Mouse (Mus musculus) left cerebral cortex, postnatal 4 days (tissue): ENCODE results near the gene Tspear. TPM values are rescaled to one million over a fixed set of nuclear protein-coding genes. Genes with fewer than 3 reads are reported as not detected.
"Not testable (repeated sequence)": the region's sequence is repeated elsewhere in the genome, so short reads cannot be mapped to it uniquely, and the experiment has no call there.

Source experiments
- DNase-seq: peaks from one replicate; pipeline ENCODE4 v3.0.0-alpha.2; 2022
- intact Hi-C: fragments of 180-260 bp; cut with DNase I; formaldehyde crosslinking; loops from one replicate; pipeline ENCODE4 v1.15.1; 2025
- total RNA-seq, 2 experiments: library from RNA; stranded (reverse); gene quantifications; 2 replicates each; pipeline ENCODE4 v1.2.3; 2021

Gene Tspear
- total RNA-seq, 2 experiments from 2014 or later: not detected

GRCm38 (mm10) chr10:77782442-77782841, 96.1 kb downstream of the Tspear start, which contains the start of gene Gm3250:
Gene Gm3250, minus strand, starts transcription at chr10:77782542.
- DNase-seq, intact Hi-C loops: not testable (repeated sequence)

- DNase-seq, intact Hi-C loops: not testable (repeated sequence)
Observed at GRCm38 (mm10) chr10:77783396-77783795, 97.0 kb downstream of the Tspear start.

DNA sequence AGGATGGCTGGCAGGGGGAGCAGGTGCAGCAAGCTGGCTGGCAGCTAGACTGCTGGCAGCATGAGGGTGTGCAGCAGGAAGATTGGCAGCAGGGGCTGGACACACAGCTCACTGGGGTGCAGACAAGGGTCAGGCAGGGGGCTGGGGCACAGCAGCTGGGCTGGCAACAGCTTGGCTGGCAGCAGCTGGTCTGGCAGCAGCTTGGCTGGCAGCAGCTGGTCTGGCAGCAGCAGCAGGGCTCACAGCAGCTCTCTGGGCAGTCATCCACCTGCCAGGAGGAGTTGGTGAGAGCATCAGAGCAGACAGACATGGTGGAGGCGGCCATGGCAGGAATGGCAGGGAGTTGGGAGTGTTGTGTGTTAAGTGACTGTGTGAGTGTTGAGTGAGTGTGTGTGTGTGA, 101.5 kb downstream of the Tspear start, which contains the start of gene Gm7137:
Gene Gm7137, minus strand, starts transcription at position 325 of the 400 bp plus-strand sequence.
- intact Hi-C loops: not testable (repeated sequence)
- peak; percentile 14 for DNase-seq

GRCm38 (mm10) chr10:77788621-77789020, 102.3 kb downstream of the Tspear start:
- intact Hi-C loops: no loop called here
- no peak for DNase-seq

- DNase-seq: no peak
- intact Hi-C loops: no loop called here
Observed at GRCm38 (mm10) chr10:77794976-77795375, 108.6 kb downstream of the Tspear start, which contains the start of gene Gm9639. Gene Gm9639, minus strand, starts transcription at chr10:77795076.

GRCm38 (mm10) chr10:77797677-77798076, 111.3 kb downstream of the Tspear start:
- intact Hi-C loops: no loop called here
- no peak for DNase-seq

GRCm38 (mm10) chr10:77798164-77798920, 112.0 kb downstream of the Tspear start:
- intact Hi-C loops: not testable (repeated sequence)
- DNase-seq: peak; percentile 38

DNA sequence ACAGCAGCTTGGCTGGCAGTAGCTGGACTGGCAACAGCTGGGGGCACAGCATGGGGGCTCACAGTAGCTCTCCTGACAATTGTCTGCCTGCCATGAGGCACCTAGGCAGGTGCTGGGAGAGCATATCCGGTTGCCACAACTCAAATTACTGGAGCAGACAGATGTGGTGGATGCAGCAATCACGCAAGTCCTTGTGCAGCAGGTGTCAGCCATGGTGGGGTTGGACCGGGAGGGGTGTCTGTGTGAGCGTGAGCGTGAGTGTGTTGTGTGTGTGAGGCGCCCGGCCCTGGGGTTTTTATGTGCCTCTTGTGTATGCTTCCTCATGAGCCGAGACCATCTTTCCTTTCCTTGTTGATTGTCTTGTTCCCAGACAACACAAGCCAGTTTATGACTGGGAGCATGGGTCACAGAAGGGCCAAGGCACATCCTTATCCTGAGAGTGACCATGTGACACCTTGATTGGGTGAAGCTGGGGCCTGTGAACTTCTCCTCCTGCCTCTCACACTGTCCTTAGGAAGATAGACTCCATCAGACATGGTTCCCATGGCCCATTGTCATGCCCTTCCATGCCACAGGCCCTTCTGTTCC, 112.6 kb downstream of the Tspear start, which contains the start of gene Gm19668:
Gene Gm19668, minus strand, starts transcription at position 213 of the 588 bp plus-strand sequence.
- intact Hi-C loops: no loop called here

DNA sequence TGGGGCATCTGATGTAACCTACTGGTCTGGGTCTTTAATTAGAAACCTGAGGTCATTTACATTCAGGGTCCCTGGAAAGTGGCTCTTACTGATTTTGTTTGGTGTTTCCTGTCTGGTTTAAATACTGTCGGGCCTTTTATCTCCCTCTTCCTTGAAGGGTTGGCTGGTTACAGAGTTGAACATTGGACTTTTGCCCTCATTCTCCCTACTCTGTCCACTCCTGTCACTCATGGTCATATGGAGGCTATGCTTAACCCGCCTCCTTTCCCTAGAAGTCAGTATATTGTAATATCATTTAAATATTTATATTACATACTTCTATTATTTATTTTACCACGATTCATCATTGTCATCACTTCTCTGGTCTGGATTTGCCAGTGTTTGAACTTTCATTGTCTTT, 117.7 kb downstream of the Tspear start:
- DNase-seq: no peak
- intact Hi-C loops: no loop called here

More for the DNA sequence above, 112.6 kb downstream of the Tspear start, which contains the start of gene Gm19668:
- DNase-seq: no peak

- no peak for DNase-seq
- intact Hi-C loops: no loop called here
Observed at GRCm38 (mm10) chr10:77811743-77812142, 125.4 kb downstream of the Tspear start, which contains the start of gene Gm9507. Gene Gm9507, minus strand, starts transcription at chr10:77811843.

- DNase-seq: no peak
- intact Hi-C loops: no loop called here
Observed at GRCm38 (mm10) chr10:77814382-77814781, 128.0 kb downstream of the Tspear start, which contains the start of gene Gm2696. Gene Gm2696, plus strand, starts transcription at chr10:77814682.

GRCm38 (mm10) chr10:77815514-77815913, 129.1 kb downstream of the Tspear start:
- intact Hi-C loops: no loop called here

DNA sequence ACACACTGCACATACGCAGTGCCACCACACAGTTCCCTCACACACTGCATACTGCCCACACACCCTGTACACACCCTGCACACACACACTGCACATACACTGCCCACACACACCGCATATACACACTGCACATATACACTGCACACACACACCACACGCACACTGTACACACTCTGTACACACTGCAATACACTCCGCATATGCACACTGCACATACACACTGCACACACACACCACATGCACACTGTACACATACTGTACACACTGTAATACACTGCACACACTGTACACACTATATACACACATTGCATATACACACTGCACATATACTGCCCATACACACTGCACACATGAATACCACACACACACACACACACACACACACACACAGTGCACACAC, 132.2 kb downstream of the Tspear start:
- intact Hi-C loops: no loop called here
- no peak for DNase-seq

More at GRCm38 (mm10) chr10:77815514-77815913, 129.1 kb downstream of the Tspear start:
- peak; percentile 17 for DNase-seq

GRCm38 (mm10) chr10:77819203-77819602, 132.8 kb downstream of the Tspear start:
- intact Hi-C loops: no loop called here
- DNase-seq: no peak

DNA sequence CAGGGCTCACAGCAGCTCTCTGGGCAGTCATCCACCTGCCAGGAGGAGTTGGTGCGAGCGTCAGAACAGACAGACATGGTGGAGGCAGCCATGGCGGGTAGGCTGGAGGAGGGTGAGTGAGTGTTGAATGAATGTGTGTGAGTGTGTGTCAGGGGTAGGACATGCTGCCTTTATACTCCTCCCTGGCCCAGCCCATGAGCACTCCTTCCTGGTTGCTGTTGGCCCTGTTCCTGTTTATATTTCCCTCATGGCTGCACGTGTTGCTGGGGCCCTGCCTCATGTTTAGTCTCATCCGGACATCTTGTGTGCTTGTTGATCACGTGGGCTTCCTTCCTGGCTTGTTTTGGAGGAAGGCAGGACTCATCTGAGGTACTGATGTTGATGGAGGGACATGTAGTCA, 140.6 kb downstream of the Tspear start, which contains the start of gene Krtap10-4:
Gene Krtap10-4, minus strand, starts transcription at position 145 of the 400 bp plus-strand sequence.
- intact Hi-C loops: no loop called here

DNA sequence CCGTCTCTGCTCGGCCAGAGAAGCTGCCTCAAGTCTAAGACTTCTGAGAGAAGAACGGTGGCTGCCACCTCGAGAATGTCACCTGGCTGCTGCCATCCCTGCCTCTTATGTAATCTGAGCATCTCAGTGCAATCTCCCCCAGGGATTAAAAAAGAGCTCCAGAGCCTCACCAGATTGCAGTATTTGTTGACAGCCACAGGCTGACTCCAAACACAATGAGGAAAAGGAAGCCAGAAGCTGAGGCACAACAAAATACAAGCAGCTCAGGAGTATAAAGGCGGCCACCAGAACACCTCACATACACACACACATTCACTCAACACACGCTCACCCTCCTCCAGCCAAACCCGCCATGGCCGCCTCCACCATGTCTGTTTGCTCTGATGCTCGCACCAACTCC, 149.3 kb downstream of the Tspear start, which contains the start of gene Krtap10-10:
Gene Krtap10-10, plus strand, starts transcription at position 301 of the 400 bp plus-strand sequence.
- intact Hi-C loops: no loop called here

More for the DNA sequence above, 140.6 kb downstream of the Tspear start, which contains the start of gene Krtap10-4:
- DNase-seq: no peak

GRCm38 (mm10) chr10:77839006-77839405, 152.6 kb downstream of the Tspear start:
- no peak for DNase-seq
- intact Hi-C loops: no loop called here

More for the DNA sequence above, 149.3 kb downstream of the Tspear start, which contains the start of gene Krtap10-10:
- no peak for DNase-seq

DNA sequence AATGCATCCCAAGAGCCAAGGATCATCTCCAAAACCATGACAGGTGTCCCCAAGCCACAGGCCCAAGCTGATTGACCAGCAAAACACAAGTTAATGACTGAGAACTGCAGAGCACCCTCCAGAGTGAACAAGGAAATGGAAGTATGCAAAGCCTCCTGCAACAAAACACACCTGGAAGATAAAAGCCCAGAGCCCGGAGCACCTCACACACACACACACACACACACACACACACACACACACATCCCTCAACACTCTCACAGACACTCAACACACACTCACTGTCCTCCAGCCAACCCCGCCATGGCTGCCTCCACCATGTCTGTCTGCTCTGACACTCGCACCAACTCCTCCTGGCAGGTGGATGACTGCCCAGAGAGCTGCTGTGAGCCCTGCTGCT, 160.1 kb downstream of the Tspear start, which contains the start of gene Gm36176:
Gene Gm36176, plus strand, starts transcription at position 301 of the 400 bp plus-strand sequence.
- DNase-seq: no peak
- intact Hi-C loops: no loop called here

GRCm38 (mm10) chr10:77846961-77847360, 160.6 kb downstream of the Tspear start:
- DNase-seq: peak; percentile 47
- intact Hi-C loops: no loop called here

DNA sequence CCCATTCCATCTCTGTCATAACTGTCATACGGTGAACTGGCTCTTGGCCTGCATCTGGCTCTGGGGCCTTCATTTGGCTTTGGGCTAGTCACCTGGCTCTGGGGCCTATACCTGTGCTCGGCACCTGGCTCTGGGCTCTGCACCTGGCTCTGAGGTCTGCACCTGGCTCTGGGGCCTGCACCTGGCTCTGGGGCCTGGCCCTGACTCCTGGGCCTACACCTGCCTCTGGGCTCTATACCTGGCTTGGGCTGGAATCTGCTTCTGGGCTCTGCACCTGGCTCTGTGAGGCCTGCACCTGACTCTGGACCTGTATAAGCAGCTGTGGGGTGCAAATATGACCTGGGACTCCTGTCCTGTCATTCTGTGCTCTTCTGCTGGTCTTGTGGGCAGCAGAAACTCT, 161.2 kb downstream of the Tspear start:
- intact Hi-C loops: no loop called here
- DNase-seq: no peak

- DNase-seq: no peak
- intact Hi-C loops: no loop called here
Observed at GRCm38 (mm10) chr10:77852559-77852958, 166.2 kb downstream of the Tspear start, which contains the start of gene Gm10318. Gene Gm10318, plus strand, starts transcription at chr10:77852859.
